38 mouse cellular contexts compared by ENCODE assay signal in the genomic region with DNA sequence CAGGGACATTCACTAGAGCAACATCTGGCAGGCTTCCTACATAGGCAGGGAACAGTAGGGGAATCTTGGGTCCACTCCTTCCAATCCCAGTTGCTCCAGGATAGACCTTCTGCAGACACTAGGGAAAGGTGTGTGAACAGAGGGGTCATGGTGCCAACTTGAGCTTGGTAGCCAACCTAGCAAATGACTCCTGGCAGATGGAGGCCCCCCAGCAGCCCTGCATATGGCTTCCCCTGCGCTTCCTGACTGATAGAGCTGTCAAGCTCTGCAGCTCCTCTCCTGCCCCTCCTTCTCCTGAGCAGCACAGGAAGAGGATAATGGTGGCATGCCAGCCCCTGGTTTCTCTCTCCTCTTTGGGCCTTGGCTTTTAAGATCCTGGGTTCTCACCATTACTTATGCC. TPM values are rescaled to one million over a fixed set of nuclear protein-coding genes. Genes with fewer than 3 reads are reported as not detected.
DNase-seq lines count a peak whose midpoint lies in the region; ATAC-seq and TF ChIP-seq lines count a peak whose summit lies in the region.
"Had no signal": no experiment of that assay in that cellular context is flagged by ENCODE, and none has a peak within 500 bp of the region (broad histone marks: within the 10 kb centered on the region; RNA-seq: fewer than 3 reads in every experiment).

No protein-coding gene starts in this region.

- no peak for ATAC-seq in kidney, embryonic 15.5 days (replicated peaks; ENCODE audit: low FRiP score)
- ATAC-seq: forebrain, embryonic 15.5 days; intestine, embryonic 16.5 days; liver, embryonic 12.5 days; liver, postnatal 0 days; Patski had no signal

- no peak for TF ChIP-seq POLR2A in cortical plate, adult 2 months (IDR thresholded peaks at IDR 0.05; ENCODE audit: extremely low read depth, insufficient read depth, low read length)

- H3K4me3 ChIP-seq in layer of hippocampus, adult 2 months = no peak overlapping the region
- H3K4me3 ChIP-seq in cortical plate, adult 2 months (ENCODE audit: insufficient read depth, low read length) = no peak overlapping the region
- no peak overlapping the region for H3K4me3 ChIP-seq in kidney, embryonic 15.5 days (replicated peaks)
- H3K4me3 ChIP-seq: embryonic facial prominence, embryonic 13.5 days; forebrain, embryonic 10.5 days; forebrain, embryonic 15.5 days; heart, embryonic 10.5 days; heart, embryonic 15.5 days; liver, embryonic 12.5 days; megakaryocyte, embryonic 14.5 days; midbrain, embryonic 12.5 days; myocyte; neural tube, embryonic 12.5 days had no signal

- no peaks in the 10 kb centered on the region for H3K9me3 ChIP-seq in kidney, embryonic 15.5 days (replicated peaks)
- H3K9me3 ChIP-seq: embryonic facial prominence, embryonic 13.5 days; forebrain, embryonic 10.5 days; forebrain, embryonic 15.5 days; heart, embryonic 10.5 days; heart, embryonic 15.5 days; liver, embryonic 12.5 days; megakaryocyte, embryonic 14.5 days; midbrain, embryonic 12.5 days; neural tube, embryonic 12.5 days had no signal

- DNase-seq in layer of hippocampus, adult 2 months (ENCODE audit: low spot score in 2 of 2) = no peak
- DNase-seq in layer of hippocampus, adult 18-20 months (ENCODE audit: low spot score in 2 of 2) = no peak
- DNase-seq in cerebellum, adult 11-12 months = peak; percentile 90
- DNase-seq in cerebellum, adult 9-11 months = peak; percentile 90
- DNase-seq in frontal cortex, postnatal 25 days (ENCODE audit: low spot score in 2 of 2) = no peak
- DNase-seq in gastrocnemius, postnatal 10 days = no peak
- DNase-seq: adrenal gland, postnatal 36 days; gastrocnemius, postnatal 14 days; kidney, postnatal 36 days; layer of hippocampus, postnatal 36 days; liver, postnatal 0 days; lung, postnatal 4 days; right cerebral cortex, postnatal 4 days; thymus, adult 18-20 months; thymus, postnatal 25 days had no signal

- no peak overlapping the region for H3K9ac ChIP-seq in kidney, embryonic 15.5 days
- H3K9ac ChIP-seq: embryonic facial prominence, embryonic 13.5 days; forebrain, embryonic 15.5 days; heart, embryonic 15.5 days; liver, embryonic 12.5 days; liver, postnatal 0 days; midbrain, embryonic 12.5 days; neural tube, embryonic 12.5 days had no signal

- no peaks in the 10 kb centered on the region for H3K27me3 ChIP-seq in kidney, embryonic 15.5 days
- H3K27me3 ChIP-seq: forebrain, embryonic 15.5 days; liver, embryonic 12.5 days; midbrain, embryonic 12.5 days; neural tube, embryonic 12.5 days had no signal

- WGBS in kidney, embryonic 15.5 days = 79% methylated on average over 1 of the region's 1 CpGs

- TF ChIP-seq CTCF in layer of hippocampus, adult 2 months (conservative IDR thresholded peaks at IDR 0.05) = no peak
- TF ChIP-seq CTCF in cortical plate, adult 2 months (IDR thresholded peaks at IDR 0.05; ENCODE audit: extremely low read depth, insufficient read depth, low read length) = no peak

- H3K4me1 ChIP-seq in cortical plate, adult 2 months (ENCODE audit: control insufficient read depth, insufficient read depth, low read length) = peaks cover 30% of the 10 kb centered on the region
- H3K4me1 ChIP-seq in kidney, embryonic 15.5 days = peaks cover 16% of the 10 kb centered on the region
- H3K4me1 ChIP-seq: heart, embryonic 15.5 days; liver, embryonic 12.5 days had no signal

- H3K36me3 ChIP-seq in kidney, embryonic 15.5 days = no peaks in the 10 kb centered on the region
- H3K36me3 ChIP-seq: embryonic facial prominence, embryonic 13.5 days; forebrain, embryonic 10.5 days; forebrain, embryonic 15.5 days; heart, embryonic 10.5 days; heart, embryonic 15.5 days; liver, embryonic 12.5 days; midbrain, embryonic 12.5 days; neural tube, embryonic 12.5 days had no signal

- H3K4me2 ChIP-seq in kidney, embryonic 15.5 days = no peak overlapping the region
- H3K4me2 ChIP-seq: embryonic facial prominence, embryonic 13.5 days; forebrain, embryonic 15.5 days; heart, embryonic 15.5 days; liver, embryonic 12.5 days; midbrain, embryonic 12.5 days; neural tube, embryonic 12.5 days had no signal

- peak overlapping the region; percentile 95 for H3K27ac ChIP-seq in layer of hippocampus, adult 2 months
- H3K27ac ChIP-seq in cortical plate, adult 2 months (ENCODE audit: insufficient read depth, low read length) = peak overlapping the region; percentile 71; the same call in 1 of the 2 replicates
- no peak overlapping the region for H3K27ac ChIP-seq in kidney, embryonic 15.5 days
- H3K27ac ChIP-seq: embryonic facial prominence, embryonic 13.5 days; forebrain, embryonic 10.5 days; forebrain, embryonic 15.5 days; heart, embryonic 10.5 days; heart, embryonic 15.5 days; liver, embryonic 12.5 days; midbrain, embryonic 12.5 days; neural tube, embryonic 12.5 days; stomach, postnatal 0 days had no signal

RNA-seq across cellular contexts. Expression of a gene that starts 24.0 kb away (rescaled TPM):
- total RNA-seq in layer of hippocampus, adult 2 months (2021) = 100 to 1,000 TPM; 401 to 415 TPM
- total RNA-seq in layer of hippocampus, adult 18-20 months (2021) = 100 to 1,000 TPM; 403 to 407 TPM
- polyA plus RNA-seq in cortical plate, adult 2 months (2012; rRNA removed) = 170 and 186 TPM in 2 replicates
- total RNA-seq in gastrocnemius, postnatal 10 days (2021) = 1 to 10 TPM; 6.4 to 8.2 TPM
- 0.59 and 0.95 TPM in 2 replicates for polyA plus RNA-seq in kidney, embryonic 15.5 days (2015; fragmentation: Nextera tagmentation; extraction: Ambion mirVana)
- total RNA-seq: granulocyte monocyte progenitor cell, adult 5-6 weeks; MEL had no signal
- polyA plus RNA-seq: liver, postnatal 0 days; myocyte had no signal

RNA-seq across cellular contexts. Expression of a gene that starts 36.0 kb away (rescaled TPM):
- 1 to 10 TPM; 1.4 to 2.1 TPM for total RNA-seq in layer of hippocampus, adult 2 months (2021)
- 1 to 10 TPM; 1.7 to 2.5 TPM for total RNA-seq in layer of hippocampus, adult 18-20 months (2021)
- 1.8 TPM in 2 replicates for polyA plus RNA-seq in cortical plate, adult 2 months (2012; rRNA removed)
- 1 to 10 TPM in 1 of 2 experiments, under 1 TPM in 1; 0.66 to 1.5 TPM for total RNA-seq in gastrocnemius, postnatal 10 days (2021)
- 1.4 and 2.2 TPM in 2 replicates for polyA plus RNA-seq in kidney, embryonic 15.5 days (2015; fragmentation: Nextera tagmentation; extraction: Ambion mirVana)
- total RNA-seq: granulocyte monocyte progenitor cell, adult 5-6 weeks; MEL; midbrain, postnatal 0 days had no signal

RNA-seq across cellular contexts. Expression of a gene that starts 59.9 kb away (rescaled TPM):
- total RNA-seq in layer of hippocampus, adult 2 months (2021) = 1 to 10 TPM; 1.2 to 1.4 TPM
- 1 to 10 TPM; 1.3 to 2.2 TPM for total RNA-seq in layer of hippocampus, adult 18-20 months (2021)
- 0.31 and 0.34 TPM in 2 replicates for polyA plus RNA-seq in cortical plate, adult 2 months (2012; rRNA removed)
- not detected for total RNA-seq in gastrocnemius, postnatal 10 days (2021)
- not detected in 2 replicates for polyA plus RNA-seq in kidney, embryonic 15.5 days (2015; fragmentation: Nextera tagmentation; extraction: Ambion mirVana)
- total RNA-seq: adrenal gland, postnatal 36 days; gastrocnemius, postnatal 14 days; granulocyte monocyte progenitor cell, adult 5-6 weeks; heart, postnatal 25 days; MEL had no signal
- polyA plus RNA-seq: embryonic facial prominence, embryonic 13.5 days; forebrain, embryonic 10.5 days; heart, embryonic 10.5 days; heart, embryonic 15.5 days; intestine, embryonic 16.5 days; kidney, embryonic 14.5 days; limb, embryonic 14.5 days; liver, embryonic 12.5 days; liver, postnatal 0 days; lung, embryonic 16.5 days; midbrain, embryonic 12.5 days; myocyte; Patski; spleen, adult 2 months; stomach, postnatal 0 days had no signal

Comparison
In these comparisons a context has a peak if more than half of its experiments do, and no peak if none do; other contexts are left out.
1. DNase-seq: peak in cerebellum, adult 11-12 months (single experiment) and cerebellum, adult 9-11 months (single experiment); none in layer of hippocampus, adult 2 months (0 of 2), layer of hippocampus, adult 18-20 months (0 of 2), frontal cortex, postnatal 25 days (0 of 2) and gastrocnemius, postnatal 10 days (single experiment).
2. RNA of a gene that starts 24.0 kb away (total RNA-seq): 401 to 415 TPM in layer of hippocampus, adult 2 months and 403 to 407 TPM in layer of hippocampus, adult 18-20 months; 6.4 to 8.2 TPM in gastrocnemius, postnatal 10 days; every median in the first group is over 10 times any median in the second.